Mouse (Mus musculus): ENCODE measurements around the gene Prpsap1. TPM values are rescaled to one million over a fixed set of nuclear protein-coding genes. Genes with fewer than 3 reads are reported as not detected.

Prpsap1 gene
- 100 to 1,000 TPM; 112 to 118 TPM for polyA plus RNA-seq (2017; shearing (Covaris generic))

DNA sequence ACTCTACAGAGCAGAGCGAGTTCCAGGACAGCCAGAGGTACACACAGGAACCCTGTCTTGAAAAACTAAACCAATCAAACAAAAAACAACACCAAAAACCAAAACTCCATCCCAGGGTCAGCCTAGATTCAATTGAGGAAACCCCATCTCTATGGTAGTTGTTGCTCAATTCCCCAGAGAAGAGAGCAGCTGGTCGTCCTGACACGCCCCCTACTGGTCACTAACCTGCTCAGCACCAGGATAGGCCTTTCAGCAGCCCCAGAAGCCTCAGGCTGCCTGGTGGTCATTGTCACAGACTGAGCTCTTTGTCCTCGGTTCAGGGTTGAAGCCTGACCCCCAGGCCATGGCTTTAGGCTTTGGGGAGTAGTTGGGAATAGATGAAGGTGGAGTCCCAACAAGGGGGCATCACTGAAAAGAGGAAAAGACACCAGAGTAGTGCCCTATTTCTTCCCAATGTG is at the start of gene Prpsap1:
Prpsap1 (minus strand) TSS at position 408 of the 458 bp plus-strand sequence.

GRCm38 (mm10) chr11:116530187-116531147 is 36.5 kb upstream of the Prpsap1 start, which contains the start of gene Sphk1:
TSS of gene Sphk1 (plus strand) at chr11:116530925.

DNA sequence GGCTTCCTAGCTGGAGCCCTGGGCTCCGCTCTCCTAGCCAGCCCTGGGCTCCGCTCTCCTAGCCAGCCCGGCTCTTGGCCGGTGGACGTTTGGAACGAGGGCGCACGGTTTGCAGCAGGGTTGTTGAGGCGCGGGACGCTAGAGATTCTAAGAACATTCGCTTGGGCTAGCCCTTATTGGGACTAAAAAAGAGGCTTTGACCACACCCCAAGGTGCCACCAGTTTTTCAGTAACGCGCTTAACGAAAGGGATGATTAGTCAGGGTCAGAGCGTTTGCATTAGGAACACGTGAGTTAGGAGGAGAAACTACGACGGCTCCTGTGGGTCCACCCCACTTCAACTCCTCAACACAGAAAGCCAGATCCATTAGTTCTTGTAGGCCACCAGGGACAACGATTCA is 27.9 kb downstream of the Prpsap1 start, which contains the start of gene Qrich2:
Qrich2 (minus strand) TSS at position 101 of the 400 bp plus-strand sequence.

DNA sequence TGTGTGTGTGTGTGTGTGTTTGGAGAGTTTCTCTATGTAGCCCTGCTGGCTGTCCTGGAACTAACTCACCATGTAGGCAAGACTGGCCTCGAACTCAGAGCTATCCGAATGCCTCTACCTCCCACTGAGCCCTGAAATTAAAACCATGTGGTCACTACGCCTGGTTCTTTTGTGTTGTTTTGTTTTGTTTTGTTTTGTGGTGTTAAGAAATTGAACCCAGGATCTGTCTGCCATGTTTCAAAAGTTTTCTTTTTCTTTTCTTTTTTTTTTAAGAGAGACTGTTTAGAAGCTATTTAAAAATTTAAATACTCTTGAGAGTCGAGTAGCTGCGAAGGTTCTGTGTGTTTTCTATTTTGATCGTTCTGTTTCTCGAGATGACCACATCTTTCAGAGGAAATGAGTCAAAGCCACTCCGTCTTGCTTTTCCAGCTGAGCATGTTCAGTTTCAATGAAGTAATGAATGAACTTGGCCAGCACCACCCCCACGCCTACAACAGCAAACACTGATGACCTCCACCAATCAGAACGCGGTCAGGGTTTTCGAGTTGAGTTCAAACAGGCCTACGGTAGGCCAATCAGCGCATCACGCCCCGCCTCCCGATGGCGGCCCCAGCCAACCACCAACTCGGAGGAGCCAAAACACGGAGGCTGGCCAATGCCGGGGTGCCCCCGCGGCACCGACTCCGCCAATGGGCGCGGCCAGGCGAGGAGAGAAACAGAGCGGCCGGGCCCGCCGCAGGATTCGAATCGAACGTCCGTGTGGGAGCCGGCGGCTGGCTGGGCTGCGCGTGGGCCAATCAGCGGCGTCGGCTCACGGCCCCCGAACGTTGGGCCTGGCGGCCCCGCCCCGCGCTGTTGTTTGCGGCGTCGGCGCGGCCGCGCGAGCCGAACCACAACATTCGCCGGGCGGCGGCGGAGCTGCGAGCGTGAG is 60.4 kb downstream of the Prpsap1 start, which contains the start of gene Ubald2:
Ubald2 (plus strand) TSS at position 739 of the 931 bp plus-strand sequence.

Other genes with a start within 250 kb of the Prpsap1 start
- gene Srp68, start 220.0 kb downstream of the Prpsap1 start, polyA plus RNA-seq (2017; shearing (Covaris generic)): 10 to 100 TPM; 55.6 to 64.4 TPM
- under 1 TPM in 1 of 2 experiments, not detected in 1; 0.17 TPM for gene Galr2, start 213.3 kb downstream of the Prpsap1 start, polyA plus RNA-seq (2017; shearing (Covaris generic))
- 10 to 100 TPM; 64.5 to 88.0 TPM for gene Exoc7, start 187.0 kb downstream of the Prpsap1 start, polyA plus RNA-seq (2017; shearing (Covaris generic))
- not detected for gene Foxj1, start 158.8 kb downstream of the Prpsap1 start, polyA plus RNA-seq (2017; shearing (Covaris generic))
- 10 to 100 TPM in 1 of 2 experiments, 1 to 10 TPM in 1; 6.2 to 11.8 TPM for gene Rnf157, start 81.2 kb downstream of the Prpsap1 start, polyA plus RNA-seq (2017; shearing (Covaris generic))
- 100 to 1,000 TPM in 1 of 2 experiments, 10 to 100 TPM in 1; 79.9 to 109 TPM for gene Ubald2, start 60.1 kb downstream of the Prpsap1 start, polyA plus RNA-seq (2017; shearing (Covaris generic))
- gene Qrich2, start 28.0 kb downstream of the Prpsap1 start, polyA plus RNA-seq (2017; shearing (Covaris generic)): not detected
- under 1 TPM; 0.32 to 0.64 TPM for gene Sphk1, start 36.7 kb upstream of the Prpsap1 start, polyA plus RNA-seq (2017; shearing (Covaris generic))
- gene Ube2o, start 87.2 kb upstream of the Prpsap1 start, polyA plus RNA-seq (2017; shearing (Covaris generic)): 10 to 100 TPM in 1 of 2 experiments, 1 to 10 TPM in 1; 7.3 to 11.6 TPM
- gene Aanat, start 92.2 kb upstream of the Prpsap1 start, polyA plus RNA-seq (2017; shearing (Covaris generic)): not detected
- 10 to 100 TPM in 1 of 2 experiments, 1 to 10 TPM in 1; 8.6 to 18.0 TPM for gene Rhbdf2, start 132.8 kb upstream of the Prpsap1 start, polyA plus RNA-seq (2017; shearing (Covaris generic))
- not detected for gene Prcd, start 159.3 kb upstream of the Prpsap1 start, polyA plus RNA-seq (2017; shearing (Covaris generic))
- under 1 TPM; 0.18 to 0.38 TPM for gene Cygb, start 160.1 kb upstream of the Prpsap1 start, polyA plus RNA-seq (2017; shearing (Covaris generic))